Mouse (Mus musculus) erythroblast, embryonic 14.5 days (primary cell): ENCODE results near the gene Myh9.

Experiments
- GATA1 ChIP-seq: IDR thresholded peaks from 2 replicates; pipeline ENCODE4 v1.6.1; 2012; ENCODE audit warnings: low read length, inconsistent platforms, mixed read lengths
- TAL1 ChIP-seq: IDR thresholded peaks from 3 replicates; pipeline ENCODE4 v1.6.1; 2012; ENCODE audit warnings: low read length, inconsistent platforms, mixed read lengths

DNA sequence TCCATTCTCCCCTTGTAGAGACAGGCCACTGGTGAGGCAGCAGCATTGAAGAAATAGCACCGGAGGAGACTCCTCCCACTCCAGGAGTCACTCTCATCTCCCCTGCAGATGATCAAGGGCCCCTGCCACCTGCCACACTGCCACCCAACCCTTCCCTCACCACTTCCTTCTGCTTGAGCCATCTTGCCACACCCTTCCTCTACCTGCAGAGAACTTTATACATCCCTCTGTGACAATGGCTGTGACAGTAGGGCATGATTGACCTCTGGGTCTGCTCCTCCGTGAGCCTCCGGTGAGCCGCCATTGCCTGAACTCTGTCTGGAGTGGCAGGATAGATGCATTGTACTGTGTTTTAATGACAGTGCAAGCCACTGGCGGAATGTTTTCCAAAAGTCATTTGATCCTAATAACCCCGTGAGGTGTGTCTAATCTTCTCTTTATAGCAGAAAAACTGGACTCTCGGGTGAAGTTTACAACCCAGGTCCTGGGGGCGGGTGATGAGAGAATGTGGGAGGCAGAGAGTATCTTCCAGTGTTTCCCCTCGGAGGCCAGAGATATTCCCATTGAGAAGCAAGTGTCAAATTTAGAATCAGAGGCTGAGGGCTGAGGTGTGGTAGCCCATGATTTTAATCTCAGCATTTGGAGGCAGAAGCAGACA lies 7.7 kb upstream of the Myh9 start:
- TF ChIP-seq TAL1 (no peak), GATA1 (no peak)
